Mouse (Mus musculus) cerebellum, adult 9-11 months (tissue): ENCODE measurements around the gene Mrgpra4.

Source experiments
- DNase-seq: peaks from one replicate; pipeline ENCODE4 v3.0.0; 2022

The Mrgpra4 gene

DNA sequence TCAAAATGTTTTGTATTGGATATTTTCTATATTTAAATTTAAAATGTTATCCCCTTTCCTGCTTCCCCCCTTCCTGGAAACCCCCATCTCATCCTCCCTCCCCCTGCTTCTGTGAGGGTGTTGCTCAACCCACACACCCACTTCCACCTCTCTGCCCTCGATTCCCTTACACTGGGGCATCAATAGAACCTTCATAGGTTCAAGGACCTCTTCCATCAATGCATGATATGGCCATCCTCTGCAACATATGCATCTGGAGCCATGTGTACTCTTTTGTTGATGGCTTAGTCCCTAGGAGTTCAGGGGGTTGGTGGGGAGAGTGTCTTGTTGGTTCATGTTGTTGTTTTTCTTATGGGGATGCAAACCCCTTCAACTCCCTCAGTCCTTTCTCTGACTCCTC lies at the start of gene Mrgpra4:
Gene Mrgpra4, minus strand, starts transcription at position 101 of the 400 bp plus-strand sequence.
- DNase-seq, result no peak

DNA sequence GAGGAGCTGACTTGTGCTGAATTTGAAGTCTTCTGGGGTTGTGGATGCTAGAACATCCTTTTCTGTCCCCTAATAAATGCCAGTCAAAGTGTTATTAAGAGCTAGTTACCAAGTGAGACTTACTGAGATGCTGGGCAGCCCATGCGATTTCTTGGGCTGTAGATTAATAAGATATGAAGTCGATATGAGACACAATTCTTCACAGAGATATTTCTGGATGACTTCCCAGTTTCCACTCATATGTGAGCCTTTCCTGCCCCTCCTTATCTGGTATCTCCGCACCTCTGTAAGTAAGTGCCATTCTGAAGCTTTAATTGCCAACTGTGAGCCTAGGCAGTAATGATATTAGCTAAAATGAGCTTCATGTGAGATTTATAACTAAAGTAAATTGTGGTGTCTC lies 45.6 kb upstream of the Mrgpra4 start, which contains the start of gene Mrgprx1:
Gene Mrgprx1, minus strand, starts transcription at position 101 of the 400 bp plus-strand sequence.
- DNase-seq, result no peak

DNA sequence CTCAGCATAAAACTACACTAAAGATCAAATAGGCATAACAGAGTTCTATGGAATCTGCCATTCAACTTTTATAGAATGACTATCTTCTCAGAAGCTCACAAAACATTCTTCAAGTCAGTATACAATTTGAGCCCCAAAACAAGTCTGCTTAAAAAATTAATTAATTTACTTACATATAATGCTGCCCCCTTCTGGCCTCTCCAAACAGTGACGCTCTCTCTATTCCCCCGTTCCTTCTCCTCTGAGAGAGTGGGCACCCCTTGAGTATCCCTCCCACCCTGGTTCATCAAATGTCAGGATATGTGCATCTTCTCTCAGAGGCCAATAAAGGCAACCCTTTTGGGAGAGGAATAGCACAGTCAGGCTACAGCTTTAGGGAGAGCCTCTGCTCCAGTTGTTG lies 36.0 kb upstream of the Mrgpra4 start:
- DNase-seq, result no peak

DNA sequence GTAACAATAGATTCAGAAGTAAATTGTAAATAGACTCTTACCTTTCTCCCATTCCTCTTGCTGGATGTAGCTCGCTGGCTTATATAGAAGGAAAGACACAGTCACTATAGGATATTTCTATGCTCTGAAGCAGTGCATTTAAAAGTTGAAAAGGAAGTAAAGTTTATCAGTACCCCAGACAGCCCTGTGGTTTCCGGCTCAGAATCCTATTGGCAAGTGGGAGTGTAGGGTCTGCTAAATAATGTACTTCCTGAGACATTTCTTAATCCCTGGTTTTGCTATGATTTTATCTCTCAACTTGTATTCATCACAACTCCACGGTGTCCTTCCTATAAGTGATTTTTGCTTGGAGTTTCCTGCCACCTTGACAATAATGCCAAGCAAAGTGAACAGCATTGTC lies 13.8 kb upstream of the Mrgpra4 start:
- no peak for DNase-seq

DNA sequence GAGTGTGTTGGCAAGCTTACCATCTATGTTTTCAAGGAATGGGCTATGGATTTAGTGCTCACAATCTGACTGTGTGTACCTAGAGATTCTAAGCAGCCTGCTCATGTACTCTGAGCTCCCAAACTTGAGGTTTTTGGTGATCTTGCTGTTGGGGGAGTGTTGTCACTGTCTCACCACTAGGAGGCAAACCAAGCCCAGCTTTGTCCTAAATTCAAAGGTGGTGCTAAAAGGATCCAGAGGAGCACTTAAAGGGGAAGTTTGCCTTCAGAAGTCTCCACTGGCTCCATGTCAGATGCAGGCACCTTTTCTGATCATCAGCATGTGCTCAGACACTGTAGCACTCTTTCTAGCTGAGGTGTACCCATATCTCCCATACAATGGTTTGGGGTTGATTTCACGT lies 4.9 kb upstream of the Mrgpra4 start:
- DNase-seq, result no peak
